Mouse (Mus musculus) layer of hippocampus, adult 18-20 months (tissue): ENCODE data around the gene Rsph10b. TPM values are rescaled to one million over a fixed set of nuclear protein-coding genes. Genes with fewer than 3 reads are reported as not detected.
"Not testable (repeated sequence)": the region's sequence is repeated elsewhere in the genome, so short reads cannot be mapped to it uniquely, and the experiment has no call there.

Experiments used
- DNase-seq, 2 experiments: peaks; one replicate each; pipeline ENCODE4 v3.0.0; 2022; ENCODE audit warnings: low spot score in 2 of 2
- total RNA-seq, 2 experiments: library from RNA; stranded (reverse); gene quantifications; 2 replicates each; pipeline ENCODE4 v1.2.3; 2021

Rsph10b gene
- total RNA-seq, 2 experiments from 2014 or later = 2.5 to 2.8 TPM

- no peak for DNase-seq
Measured at GRCm38 (mm10) chr5:143990086-143990485, 57.3 kb downstream of the Rsph10b start.

- DNase-seq = no peak
Measured at GRCm38 (mm10) chr5:143992661-143993060, 59.8 kb downstream of the Rsph10b start.

GRCm38 (mm10) chr5:143993260-143993659, 60.4 kb downstream of the Rsph10b start:
- no peak for DNase-seq

GRCm38 (mm10) chr5:143993849-143994248, 61.0 kb downstream of the Rsph10b start:
- no peak for DNase-seq

GRCm38 (mm10) chr5:143994632-143995365, 62.0 kb downstream of the Rsph10b start:
- DNase-seq = no peak

GRCm38 (mm10) chr5:143999409-143999808, 66.6 kb downstream of the Rsph10b start:
- no peak for DNase-seq

GRCm38 (mm10) chr5:144002461-144003192, 69.8 kb downstream of the Rsph10b start:
- DNase-seq = no peak

- DNase-seq = not testable (repeated sequence)
Measured at GRCm38 (mm10) chr5:144013366-144014134, 80.7 kb downstream of the Rsph10b start.

GRCm38 (mm10) chr5:144014551-144015311, 81.9 kb downstream of the Rsph10b start, which contains the start of gene Ccz1:
Ccz1 (minus strand) TSS chr5:144014877.
- peak; percentile 70 to 82 for DNase-seq

- no peak for DNase-seq
Measured at GRCm38 (mm10) chr5:144015312-144015650, 82.4 kb downstream of the Rsph10b start.

- no peak for DNase-seq
Measured at GRCm38 (mm10) chr5:144015845-144016244, 83.0 kb downstream of the Rsph10b start.

- no peak for DNase-seq
Measured at GRCm38 (mm10) chr5:144026620-144027263, 93.9 kb downstream of the Rsph10b start, which contains the start of gene Ocm. Ocm (minus strand) TSS chr5:144026670.

- no peak for DNase-seq
Measured at GRCm38 (mm10) chr5:144032491-144032890, 99.7 kb downstream of the Rsph10b start.

- DNase-seq = peak; percentile 28 to 45
Measured at GRCm38 (mm10) chr5:144034567-144034966, 101.7 kb downstream of the Rsph10b start.

Other genes starting within 250 kb of the Rsph10b start
- gene Usp42, start 200.8 kb upstream of the Rsph10b start, total RNA-seq = 10 to 100 TPM; 20.7 to 21.3 TPM
- gene Eif2ak1, start 115.2 kb upstream of the Rsph10b start, total RNA-seq = 10 to 100 TPM; 43.2 to 43.7 TPM
- not detected for gene Ankrd61, start 35.4 kb upstream of the Rsph10b start, total RNA-seq
- gene Aimp2, start 23.2 kb upstream of the Rsph10b start, total RNA-seq = 10 to 100 TPM; 31.8 to 32.8 TPM
- gene Pms2, start 23.1 kb upstream of the Rsph10b start, total RNA-seq = 10 to 100 TPM; 13.5 to 14.0 TPM
- 1 to 10 TPM; 1.6 TPM for gene Gm42421, start 4.9 kb upstream of the Rsph10b start, total RNA-seq
- 10 to 100 TPM; 33.8 to 33.9 TPM for gene Ccz1, start 81.8 kb downstream of the Rsph10b start, total RNA-seq
- not detected for gene Ocm, start 93.6 kb downstream of the Rsph10b start, total RNA-seq
- gene Lmtk2, start 167.4 kb downstream of the Rsph10b start, total RNA-seq = 10 to 100 TPM; 94.4 to 98.9 TPM